Mouse (Mus musculus) spleen, adult 2 months (tissue): ENCODE data around the gene Ncapd3.

Source experiments
- CTCF ChIP-seq: fragments of 200-500 bp; IDR thresholded peaks from 2 replicates; pipeline ENCODE4 v1.5.1; 2011; ENCODE audit warnings: mild to moderate bottlenecking, inconsistent platforms; ENCODE audit not compliant: insufficient read depth, insufficient read length, insufficient replicate concordance; ENCODE audit errors: extremely low read depth
- POLR2A ChIP-seq: fragments of 200-500 bp; IDR thresholded peaks from 2 replicates; pipeline ENCODE4 v1.6.1; 2011; ENCODE audit warnings: low read depth, low read length, inconsistent platforms

GRCm38 (mm10) chr9:27126543-27126942, 96.6 kb downstream of the Ncapd3 start:
- TF ChIP-seq CTCF (no peak), POLR2A (no peak)
